Mouse (Mus musculus) cerebellum, postnatal 14 days (tissue): Measurements from ENCODE around the gene Cd47.

Source experiments
- DNase-seq, 2 experiments: peaks; one replicate each; pipeline ENCODE4 v3.0.0; 2021; ENCODE audit warnings: mixed read lengths in 2 of 2

The Cd47 gene

GRCm38 (mm10) chr16:49915532-49916476, 115.5 kb downstream of the Cd47 start:
- no peak for DNase-seq

- DNase-seq = peak; percentile 48 to 65
Observed at GRCm38 (mm10) chr16:49920191-49920590, 119.9 kb downstream of the Cd47 start.

- no peak for DNase-seq
Observed at GRCm38 (mm10) chr16:49921677-49922076, 121.3 kb downstream of the Cd47 start.

- no peak for DNase-seq
Observed at GRCm38 (mm10) chr16:49922098-49922497, 121.8 kb downstream of the Cd47 start.

- no peak for DNase-seq
Observed at GRCm38 (mm10) chr16:49923720-49924119, 123.4 kb downstream of the Cd47 start.

GRCm38 (mm10) chr16:49924941-49925340, 124.6 kb downstream of the Cd47 start:
- DNase-seq = peak; percentile 46 to 54

- DNase-seq = no peak
Observed at GRCm38 (mm10) chr16:49933274-49933673, 132.9 kb downstream of the Cd47 start.

- no peak for DNase-seq
Observed at GRCm38 (mm10) chr16:49936008-49936443, 135.7 kb downstream of the Cd47 start.

GRCm38 (mm10) chr16:49936793-49937192, 136.5 kb downstream of the Cd47 start:
- DNase-seq = no peak

GRCm38 (mm10) chr16:49937218-49938165, 137.2 kb downstream of the Cd47 start:
- DNase-seq = no peak

- no peak for DNase-seq
Observed at GRCm38 (mm10) chr16:49938483-49939301, 138.4 kb downstream of the Cd47 start.

- no peak for DNase-seq
Observed at GRCm38 (mm10) chr16:49939376-49939775, 139.0 kb downstream of the Cd47 start.

GRCm38 (mm10) chr16:49940473-49940872, 140.1 kb downstream of the Cd47 start:
- no peak for DNase-seq

- DNase-seq = no peak
Observed at GRCm38 (mm10) chr16:49941031-49941430, 140.7 kb downstream of the Cd47 start.

- no peak for DNase-seq
Observed at GRCm38 (mm10) chr16:49943726-49944125, 143.4 kb downstream of the Cd47 start.

GRCm38 (mm10) chr16:49945084-49945483, 144.8 kb downstream of the Cd47 start:
- DNase-seq = no peak

GRCm38 (mm10) chr16:49947049-49947448, 146.7 kb downstream of the Cd47 start:
- DNase-seq = no peak

GRCm38 (mm10) chr16:49947610-49948009, 147.3 kb downstream of the Cd47 start:
- DNase-seq = no peak

- DNase-seq = no peak
Observed at GRCm38 (mm10) chr16:49948287-49948686, 148.0 kb downstream of the Cd47 start.

GRCm38 (mm10) chr16:49949261-49949660, 148.9 kb downstream of the Cd47 start:
- no peak for DNase-seq

GRCm38 (mm10) chr16:49950340-49950739, 150.0 kb downstream of the Cd47 start:
- DNase-seq = no peak

GRCm38 (mm10) chr16:49951288-49951691, 151.0 kb downstream of the Cd47 start:
- DNase-seq = peak in 1 of 2 experiments; percentile 30
